ENCODE assay signal across 8 mouse cellular contexts in the genomic region with DNA sequence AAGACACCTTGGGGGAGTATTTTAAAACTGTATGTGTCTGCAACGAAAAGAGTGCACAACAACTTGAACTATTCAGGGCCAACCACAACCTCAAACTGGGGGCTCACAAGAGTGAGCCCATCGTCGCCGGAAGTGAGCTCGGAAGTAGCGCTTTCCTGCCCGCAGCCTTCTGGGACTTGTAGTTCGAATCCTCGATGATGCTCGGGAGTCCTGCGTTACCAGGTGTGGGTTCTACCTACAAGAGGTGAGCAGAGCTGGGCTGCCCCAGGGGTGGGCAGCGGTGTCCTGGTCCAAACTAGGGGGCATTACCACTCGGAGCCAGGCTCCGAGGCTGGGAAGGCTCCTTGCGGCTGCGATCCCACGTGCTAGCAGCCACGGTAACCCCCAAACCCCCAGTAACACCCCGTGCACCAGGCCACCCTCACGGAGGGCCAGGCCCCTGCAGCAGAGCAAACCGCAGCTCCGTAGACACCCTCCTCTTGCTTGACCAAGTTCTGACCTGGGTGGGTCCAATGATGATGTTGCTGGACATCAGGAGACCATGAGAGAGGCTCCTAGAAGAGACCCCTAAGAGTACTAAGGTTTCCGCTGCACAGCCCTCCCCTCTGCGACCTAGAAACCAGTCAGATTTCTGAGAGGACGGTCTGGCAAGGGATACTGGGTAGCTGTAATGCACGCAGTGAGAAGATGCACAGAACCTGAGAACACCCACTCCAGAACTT. TPM values are rescaled to one million over a fixed set of nuclear protein-coding genes. Genes with fewer than 3 reads are reported as not detected.
DNase-seq lines count a peak whose midpoint lies in the region; ATAC-seq and TF ChIP-seq lines count a peak whose summit lies in the region.

No protein-coding gene starts in this region.

- peaks cover 5% of the 10 kb centered on the region; the same call in 1 of the 2 replicates for H3K4me1 ChIP-seq in hindbrain, embryonic 14.5 days (replicated peaks; ENCODE audit: control insufficient read depth, insufficient read depth, low read length)

- H3K9me3 ChIP-seq in hindbrain, embryonic 14.5 days (ENCODE audit: control insufficient read depth, low read length) = no peaks in the 10 kb centered on the region

- peak overlapping the region; percentile 85 for H3K9ac ChIP-seq in hindbrain, embryonic 14.5 days

- CTCF ChIA-PET in Patski (lab: Charles Lee) = interaction anchor here (1.4 to 2.4 kb wide), 2 partner anchors 16 to 58 kb away, joined by 3 to 8 read pairs; no protein-coding TSS in a partner anchor

- 3% methylated on average over 26 of the region's 26 CpGs for WGBS in hindbrain, embryonic 14.5 days

- in situ Hi-C loops in Patski (cut with MboI; ENCODE audit: low pct_unique_long_range_greater_than_20kb) = loop anchor here (25.0 kb wide), 1 partner anchor 524 kb away; no protein-coding TSS in a partner anchor

- H3K4me2 ChIP-seq in hindbrain, embryonic 14.5 days (replicated peaks) = peak overlapping the region; percentile 93

- no peak for TF ChIP-seq CTCF in Patski (IDR thresholded peaks at IDR 0.05)

- no peak for DNase-seq in Patski (ENCODE audit: low read depth, low spot score)
- DNase-seq in cerebellum, adult 8-10 months = peak; percentile 61
- DNase-seq in forelimb bud, embryonic 11.5 days (ENCODE audit: low read depth, low spot score) = peak; percentile 67
- DNase-seq in hindbrain, embryonic 14.5 days (ENCODE audit: low spot score) = peak; percentile 73
- DNase-seq in left cerebral cortex, adult 11 months (ENCODE audit: low spot score) = peak; percentile 36
- peak; percentile 73 for DNase-seq in lung, postnatal 36 days
- peak; percentile 86 to 87 for DNase-seq in right cerebral cortex, postnatal 10 days (ENCODE audit: low spot score in 2 of 2)
- no peak for DNase-seq in urinary bladder, postnatal 10 days (ENCODE audit: low spot score)

- no peaks in the 10 kb centered on the region for H3K27me3 ChIP-seq in Patski
- no peaks in the 10 kb centered on the region for H3K27me3 ChIP-seq in hindbrain, embryonic 14.5 days (ENCODE audit: control insufficient read depth, insufficient read depth, low read length)

- peak; percentile 73 for ATAC-seq in Patski
- ATAC-seq in hindbrain, embryonic 14.5 days (ENCODE audit: low FRiP score) = peak; percentile 92

- peak overlapping the region; percentile 91 for H3K4me3 ChIP-seq in hindbrain, embryonic 14.5 days (replicated peaks; ENCODE audit: low read length)

- no peaks in the 10 kb centered on the region for H3K36me3 ChIP-seq in hindbrain, embryonic 14.5 days (replicated peaks; ENCODE audit: control insufficient read depth, insufficient read depth)

- POLR2A ChIA-PET in Patski (lab: Charles Lee) = interaction anchor here (0.9 to 1.3 kb wide), 3 partner anchors 16 to 22 kb away, joined by 3 to 4 read pairs (median 4); a partner anchor contains a TSS

- no peak overlapping the region for H3K27ac ChIP-seq in hindbrain, embryonic 14.5 days

RNA-seq across cellular contexts. Expression of a gene that starts 1.2 kb away (rescaled TPM):
- polyA plus RNA-seq in Patski (2021) = 14.3 TPM
- 12.8 and 14.8 TPM in 2 replicates for polyA plus RNA-seq in hindbrain, embryonic 14.5 days (2014; fragmentation: Nextera tagmentation; extraction: Ambion mirVana)

RNA-seq across cellular contexts. Expression of a gene that starts 22.1 kb away (rescaled TPM):
- polyA plus RNA-seq in Patski (2021) = 60.3 TPM
- 136 and 145 TPM in 2 replicates for polyA plus RNA-seq in hindbrain, embryonic 14.5 days (2014; fragmentation: Nextera tagmentation; extraction: Ambion mirVana)

RNA-seq across cellular contexts. Expression of a gene that starts 37.1 kb away (rescaled TPM):
- polyA plus RNA-seq in Patski (2021) = 521 TPM
- polyA plus RNA-seq in hindbrain, embryonic 14.5 days (2014; fragmentation: Nextera tagmentation; extraction: Ambion mirVana) = 254 and 284 TPM in 2 replicates

Comparison
In these comparisons a context has a peak if more than half of its experiments do, and no peak if none do; other contexts are left out.
1. DNase-seq: peak in cerebellum, adult 8-10 months (single experiment), forelimb bud, embryonic 11.5 days (single experiment), hindbrain, embryonic 14.5 days (single experiment), left cerebral cortex, adult 11 months (single experiment), lung, postnatal 36 days (single experiment) and right cerebral cortex, postnatal 10 days (2 of 2); none in Patski (single experiment) and urinary bladder, postnatal 10 days (single experiment).